Comparison of ENCODE assay signal across 8 mouse cellular contexts in genomic region chr14:121220723-121221122, GRCm38 (mm10).
DNase-seq lines count a peak whose midpoint lies in the region; ATAC-seq and TF ChIP-seq lines count a peak whose summit lies in the region.

No protein-coding gene starts in this region.

- WGBS in heart, adult 2 months, result 60% methylated on average over 5 of the region's 5 CpGs
- WGBS in heart, embryonic 12.5 days, result 84% methylated on average over 5 of the region's 5 CpGs
- 74% methylated on average over 5 of the region's 5 CpGs for WGBS in midbrain, embryonic 12.5 days

- no peak overlapping the region for H3K27ac ChIP-seq in heart, adult 2 months
- no peak overlapping the region for H3K27ac ChIP-seq in heart, embryonic 12.5 days (ENCODE audit: poor library complexity, severe bottlenecking)
- no peak overlapping the region for H3K27ac ChIP-seq in ES-Bruce4 (ENCODE audit: insufficient read depth, low read length)
- no peak overlapping the region for H3K27ac ChIP-seq in midbrain, embryonic 12.5 days (replicated peaks)

- H3K4me2 ChIP-seq in heart, embryonic 12.5 days, result no peak overlapping the region
- H3K4me2 ChIP-seq in midbrain, embryonic 12.5 days (replicated peaks), result no peak overlapping the region

- no peak for TF ChIP-seq POLR2A in heart, adult 2 months (IDR thresholded peaks at IDR 0.05; ENCODE audit: insufficient read depth, low read depth, low read length)
- no peak for TF ChIP-seq POLR2A in ES-Bruce4 (IDR thresholded peaks at IDR 0.05; ENCODE audit: insufficient read depth, low read length)

- DNase-seq in heart, adult 2 months, result peak; percentile 66 to 72
- DNase-seq in cerebellum, adult 11-12 months, result peak; percentile 60
- peak; percentile 74 for DNase-seq in gastrocnemius, postnatal 14 days
- peak; percentile 74 to 77 for DNase-seq in kidney, postnatal 4 days
- peak; percentile 79 for DNase-seq in testis, postnatal 10 days (ENCODE audit: low spot score)

- 0 out of 2 replicates have a peak, but pooled peaks have one; percentile 65 for TF ChIP-seq EP300 in heart, adult 2 months (IDR thresholded peaks at IDR 0.05; ENCODE audit: insufficient read depth, low read depth, low read length)
- TF ChIP-seq EP300 in ES-Bruce4 (IDR thresholded peaks at IDR 0.05; ENCODE audit: insufficient read depth, low read depth, low read length), result no peak

- TF ChIP-seq CTCF in heart, adult 2 months (IDR thresholded peaks at IDR 0.05), result peak; percentile 90
- TF ChIP-seq CTCF in ES-Bruce4 (IDR thresholded peaks at IDR 0.05; ENCODE audit: low read depth, low read length), result peak; percentile 42

- no peaks in the 10 kb centered on the region for H3K27me3 ChIP-seq in heart, adult 2 months (ENCODE audit: control insufficient read depth, insufficient read depth, low read length)
- H3K27me3 ChIP-seq in heart, embryonic 12.5 days (replicated peaks), result no peaks in the 10 kb centered on the region
- no peaks in the 10 kb centered on the region for H3K27me3 ChIP-seq in ES-Bruce4 (ENCODE audit: control insufficient read depth, insufficient read depth, low read length, poor library complexity, severe bottlenecking)
- H3K27me3 ChIP-seq in midbrain, embryonic 12.5 days, result no peaks in the 10 kb centered on the region

- H3K4me1 ChIP-seq in heart, adult 2 months (ENCODE audit: control insufficient read depth, insufficient read depth, low read length), result peaks cover 2% of the 10 kb centered on the region
- peaks cover 51% of the 10 kb centered on the region for H3K4me1 ChIP-seq in heart, embryonic 12.5 days (replicated peaks)
- no peaks in the 10 kb centered on the region for H3K4me1 ChIP-seq in ES-Bruce4 (ENCODE audit: control insufficient read depth, insufficient read depth, low read length)
- H3K4me1 ChIP-seq in midbrain, embryonic 12.5 days, result peaks cover 6% of the 10 kb centered on the region

- intact Hi-C loops in heart, adult 2 months (cut with DNase I), result loop anchor here (1.0 kb wide), 1 partner anchor 185 kb away; the partner anchor contains the start of gene Farp1
- intact Hi-C loops in gastrocnemius, postnatal 14 days (cut with DNase I; ENCODE audit: low total_unique reads), result loop anchor here (10.0 kb wide), 1 partner anchor 46 kb away; no protein-coding TSS in a partner anchor

- H3K9me3 ChIP-seq in heart, embryonic 12.5 days (replicated peaks), result no peaks in the 10 kb centered on the region
- no peaks in the 10 kb centered on the region for H3K9me3 ChIP-seq in ES-Bruce4 (replicated peaks; ENCODE audit: control insufficient read depth, insufficient read depth, low read length, poor library complexity, severe bottlenecking)
- H3K9me3 ChIP-seq in midbrain, embryonic 12.5 days, result no peaks in the 10 kb centered on the region

- no peaks in the 10 kb centered on the region for H3K36me3 ChIP-seq in heart, adult 2 months (ENCODE audit: control insufficient read depth, insufficient read depth, low read length)
- H3K36me3 ChIP-seq in heart, embryonic 12.5 days, result peaks cover 33% of the 10 kb centered on the region
- no peaks in the 10 kb centered on the region for H3K36me3 ChIP-seq in ES-Bruce4 (ENCODE audit: control insufficient read depth, insufficient read depth, low read length, poor library complexity, severe bottlenecking)
- peaks cover 25% of the 10 kb centered on the region for H3K36me3 ChIP-seq in midbrain, embryonic 12.5 days

- ATAC-seq in heart, embryonic 12.5 days (ENCODE audit: insufficient number of reproducible peaks, low FRiP score), result no peak
- peak; percentile 39; the same call in 1 of the 2 replicates for ATAC-seq in midbrain, embryonic 12.5 days (ENCODE audit: low FRiP score, low read depth)

- H3K79me2 ChIP-seq in heart, adult 2 months (replicated peaks; ENCODE audit: control insufficient read depth, insufficient read depth, low read length), result no peaks in the 10 kb centered on the region

- no peak overlapping the region for H3K9ac ChIP-seq in heart, adult 2 months (ENCODE audit: low read depth, low read length)
- H3K9ac ChIP-seq in heart, embryonic 12.5 days, result no peak overlapping the region
- H3K9ac ChIP-seq in ES-Bruce4 (ENCODE audit: low read depth, poor library complexity, severe bottlenecking), result no peak overlapping the region
- H3K9ac ChIP-seq in midbrain, embryonic 12.5 days (replicated peaks), result no peak overlapping the region

- H3K4me3 ChIP-seq in heart, adult 2 months, result no peak overlapping the region
- no peak overlapping the region for H3K4me3 ChIP-seq in heart, embryonic 12.5 days
- H3K4me3 ChIP-seq in ES-Bruce4 (ENCODE audit: low read depth, low read length), result no peak overlapping the region
- H3K4me3 ChIP-seq in midbrain, embryonic 12.5 days, result no peak overlapping the region
